Mouse (Mus musculus) kidney, embryonic 15.5 days (tissue): ENCODE data around the gene Dok3. TPM values are rescaled to one million over a fixed set of nuclear protein-coding genes. Genes with fewer than 3 reads are reported as not detected.

ENCODE experiments used
- ATAC-seq: fragments of 200-750 bp; cut with Nextera tagmentation; replicated peaks from 2 replicates; pipeline ENCODE4 v1.8.0; 2017; ENCODE audit warnings: moderate TSS enrichment; ENCODE audit not compliant: low FRiP score
- H3K27ac ChIP-seq: fragments of 300-500 bp; sonication (generic); 2 replicates; pipeline ENCODE4 v1.5.1; 2015; ENCODE audit warnings: mild to moderate bottlenecking, inconsistent platforms
- H3K27me3 ChIP-seq: fragments of 300-500 bp; sonication (generic); 2 replicates; pipeline ENCODE4 v1.6.1; 2015; ENCODE audit warnings: inconsistent platforms
- H3K36me3 ChIP-seq: fragments of 300-500 bp; sonication (generic); 2 replicates; pipeline ENCODE4 v1.6.1; 2015; ENCODE audit warnings: inconsistent platforms
- H3K4me1 ChIP-seq: fragments of 300-500 bp; sonication (generic); 2 replicates; pipeline ENCODE4 v1.6.1; 2015; ENCODE audit warnings: inconsistent platforms
- H3K4me2 ChIP-seq: fragments of 300-500 bp; sonication (generic); 2 replicates; pipeline ENCODE4 v1.6.1; 2015; ENCODE audit warnings: moderate library complexity, mild to moderate bottlenecking, inconsistent platforms
- H3K4me3 ChIP-seq: fragments of 300-500 bp; sonication (generic); replicated peaks from 2 replicates; pipeline ENCODE4 v1.5.1; 2015; ENCODE audit warnings: mild to moderate bottlenecking, inconsistent platforms
- H3K9ac ChIP-seq: fragments of 300-500 bp; sonication (generic); 2 replicates; pipeline ENCODE4 v1.6.1; 2015; ENCODE audit warnings: mild to moderate bottlenecking, inconsistent platforms
- H3K9me3 ChIP-seq: fragments of 300-500 bp; sonication (generic); replicated peaks from 2 replicates; pipeline ENCODE4 v1.6.1; 2016; ENCODE audit warnings: inconsistent platforms
- WGBS: fragments of 180-500 bp; shearing (Covaris S2); methylation state at CpG from one replicate; pipeline ENCODE4 v1.1.7; 2015; ENCODE audit warnings: mixed read lengths; 5-methylcytosine and 5-hydroxymethylcytosine counted together
- polyA plus RNA-seq: library from polyadenylated mRNA; unstranded; fragments of >200 nt; fragmentation: Nextera tagmentation; extraction: Ambion mirVana; gene quantifications from 2 replicates; pipeline ENCODE4 v1.2.1, GENCODE M21; 2015

Gene Dok3
- polyA plus RNA-seq, 1 experiment from 2014 or later, result 2.9 TPM

DNA sequence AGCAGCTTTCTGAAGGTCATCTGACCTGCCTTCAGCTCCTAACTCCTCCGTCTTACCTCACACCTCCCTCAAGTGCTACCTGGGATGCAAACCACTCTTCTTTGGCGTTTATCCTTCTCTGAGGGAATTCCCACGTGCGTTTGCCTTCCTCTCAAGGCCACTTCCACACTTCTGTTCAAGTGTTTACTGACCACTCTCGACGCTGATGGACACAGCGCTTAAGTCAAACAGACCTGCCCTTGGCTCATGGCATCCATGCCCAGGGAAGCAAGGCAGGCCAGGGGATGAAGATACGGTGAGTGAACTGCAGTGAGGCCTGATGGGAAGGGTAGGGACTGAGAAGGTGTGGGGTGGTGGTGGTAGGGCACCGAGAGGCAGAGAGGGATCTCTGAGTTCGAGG, 28.5 kb downstream of the Dok3 start:
- Histone ChIP-seq H3K36me3 (peaks cover 90% of the 10 kb centered on the region), H3K4me3 (no peak overlapping the region), H3K27ac (no peak overlapping the region), H3K9ac (no peak overlapping the region), H3K27me3 (no peaks in the 10 kb centered on the region), H3K4me2 (no peak overlapping the region), H3K4me1 (peaks cover 6% of the 10 kb centered on the region; the same call in 1 of the 2 replicates), H3K9me3 (no peaks in the 10 kb centered on the region)
- ATAC-seq, result no peak
- 76% methylated on average over 10 of the region's 10 CpGs for WGBS

DNA sequence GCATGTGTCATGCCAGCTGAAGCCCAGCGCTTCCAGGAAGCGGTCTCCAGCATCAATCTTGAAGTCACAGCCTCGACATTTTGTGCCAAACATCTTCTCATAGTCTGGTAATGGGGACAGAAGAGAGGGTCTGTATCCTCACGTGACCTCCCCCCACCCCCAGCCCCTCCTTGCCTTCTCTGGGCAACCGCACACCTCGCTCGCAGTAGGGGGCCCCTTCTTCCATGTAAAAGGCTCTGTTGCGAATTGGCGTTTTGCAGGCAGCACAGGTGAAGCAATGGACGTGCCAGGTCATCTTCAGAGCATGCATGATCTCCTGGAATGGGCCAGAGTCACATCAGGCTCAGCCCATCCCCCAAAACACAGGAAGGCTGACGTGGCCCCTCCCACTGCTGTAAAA, 30.2 kb downstream of the Dok3 start:
- no peaks in the 10 kb centered on the region for H3K27me3 ChIP-seq
- H3K9ac ChIP-seq, result no peak overlapping the region
- H3K4me3 ChIP-seq, result no peak overlapping the region
- H3K9me3 ChIP-seq, result no peaks in the 10 kb centered on the region
- H3K27ac ChIP-seq, result no peak overlapping the region
- peaks cover 74% of the 10 kb centered on the region for H3K36me3 ChIP-seq
- H3K4me2 ChIP-seq, result no peak overlapping the region
- ATAC-seq, result no peak
- 65% methylated on average over 11 of the region's 11 CpGs for WGBS
- H3K4me1 ChIP-seq, result peaks cover 17% of the 10 kb centered on the region

DNA sequence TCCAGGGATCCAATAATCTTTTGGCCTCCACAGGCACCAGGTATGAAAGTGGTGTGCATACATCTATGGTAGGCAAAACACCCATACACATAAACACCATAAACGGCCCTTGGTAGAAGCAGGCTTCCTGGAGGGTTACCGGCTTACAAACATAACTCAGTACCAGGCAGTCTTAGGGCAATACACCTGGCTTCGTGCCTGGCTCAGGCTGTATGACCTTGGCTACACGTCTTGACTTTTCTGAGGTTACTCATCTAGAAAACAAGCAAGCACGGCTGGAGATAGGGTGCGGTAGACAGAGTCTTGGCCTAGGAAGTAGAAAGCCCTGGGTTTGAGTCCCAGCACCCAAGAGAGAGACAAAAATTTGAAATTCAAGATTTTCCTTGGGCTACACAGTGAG, 32.4 kb downstream of the Dok3 start:
- no peak for ATAC-seq
- no peak overlapping the region for H3K9ac ChIP-seq
- no peaks in the 10 kb centered on the region for H3K9me3 ChIP-seq
- WGBS, result 85% methylated on average over 6 of the region's 6 CpGs
- no peaks in the 10 kb centered on the region for H3K27me3 ChIP-seq
- no peak overlapping the region for H3K4me2 ChIP-seq
- peaks cover 17% of the 10 kb centered on the region for H3K4me1 ChIP-seq
- H3K36me3 ChIP-seq, result peaks cover 51% of the 10 kb centered on the region
- H3K27ac ChIP-seq, result no peak overlapping the region
- H3K4me3 ChIP-seq, result no peak overlapping the region

DNA sequence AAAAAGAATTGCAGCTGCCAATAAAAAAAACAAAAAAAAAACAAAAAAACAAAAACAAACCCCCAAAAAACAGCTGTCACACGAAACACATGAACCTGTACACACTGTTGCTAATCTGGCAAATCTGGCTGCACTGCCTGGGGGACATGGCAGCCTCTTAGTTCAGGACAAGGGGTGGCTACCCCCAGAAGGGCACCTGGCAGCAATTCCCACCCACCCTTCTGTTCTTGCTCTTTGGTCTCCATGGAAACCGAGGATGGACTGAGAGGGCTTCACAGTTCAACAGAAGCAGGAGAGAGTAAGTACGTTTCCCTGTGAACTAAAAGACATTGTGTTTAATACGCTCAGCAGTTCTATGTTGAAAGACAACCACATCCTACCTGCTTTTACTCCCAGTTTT, 33.4 kb downstream of the Dok3 start:
- H3K36me3 ChIP-seq, result peaks cover 42% of the 10 kb centered on the region
- WGBS, result 36% methylated on average over 4 of the region's 4 CpGs

DNA sequence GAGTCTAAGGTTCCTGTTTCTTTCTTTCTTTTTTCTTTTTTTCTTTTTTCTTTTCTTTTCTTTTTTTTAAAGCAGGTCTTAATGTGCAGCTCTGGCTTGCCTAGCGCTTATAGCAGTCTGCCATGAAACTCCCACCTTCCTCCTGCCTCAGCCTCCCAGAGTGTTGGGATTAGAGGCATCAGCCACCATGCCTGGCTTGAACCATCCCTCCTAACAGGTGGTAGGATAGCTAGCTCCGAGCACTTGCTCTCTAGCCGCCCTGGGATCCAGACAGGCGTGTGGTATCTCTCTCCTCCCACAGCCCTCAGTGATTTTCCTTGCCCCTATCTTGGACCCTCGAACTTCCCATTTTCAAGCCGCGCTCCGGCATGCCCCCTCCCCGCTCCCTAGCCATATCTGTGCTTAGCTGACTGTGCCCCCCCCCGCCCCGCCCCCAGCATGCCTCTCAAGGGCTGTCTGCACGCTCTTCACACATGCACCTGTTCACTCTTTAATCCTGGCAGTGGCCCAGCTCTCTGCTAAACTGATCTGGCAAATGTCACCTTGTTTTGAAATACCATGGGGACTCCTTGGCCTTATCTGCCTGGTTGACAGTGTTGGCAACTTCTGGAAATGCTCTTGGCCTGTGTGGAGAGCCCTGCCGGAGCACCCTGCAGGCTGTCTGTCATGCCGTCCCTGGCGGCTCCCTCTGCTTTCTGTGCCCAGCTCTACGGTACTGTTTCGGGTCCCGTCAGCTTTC, 34.0 kb downstream of the Dok3 start:
- H3K4me3 ChIP-seq, result no peak overlapping the region
- 0 out of 2 replicates have a peak, but pooled peaks have one; percentile 17 for ATAC-seq
- peaks cover 35% of the 10 kb centered on the region for H3K36me3 ChIP-seq
- peaks cover 17% of the 10 kb centered on the region for H3K4me1 ChIP-seq
- H3K27ac ChIP-seq, result no peak overlapping the region
- no peaks in the 10 kb centered on the region for H3K27me3 ChIP-seq
- no peaks in the 10 kb centered on the region for H3K9me3 ChIP-seq
- no peak overlapping the region for H3K4me2 ChIP-seq
- 27% methylated on average over 18 of the region's 18 CpGs for WGBS
- no peak overlapping the region for H3K9ac ChIP-seq

More for the DNA sequence above, 33.4 kb downstream of the Dok3 start:
- Histone ChIP-seq H3K9ac (no peak overlapping the region), H3K27ac (no peak overlapping the region), H3K4me2 (no peak overlapping the region), H3K9me3 (no peaks in the 10 kb centered on the region), H3K4me3 (no peak overlapping the region), H3K4me1 (peaks cover 17% of the 10 kb centered on the region), H3K27me3 (no peaks in the 10 kb centered on the region)
- no peak for ATAC-seq

DNA sequence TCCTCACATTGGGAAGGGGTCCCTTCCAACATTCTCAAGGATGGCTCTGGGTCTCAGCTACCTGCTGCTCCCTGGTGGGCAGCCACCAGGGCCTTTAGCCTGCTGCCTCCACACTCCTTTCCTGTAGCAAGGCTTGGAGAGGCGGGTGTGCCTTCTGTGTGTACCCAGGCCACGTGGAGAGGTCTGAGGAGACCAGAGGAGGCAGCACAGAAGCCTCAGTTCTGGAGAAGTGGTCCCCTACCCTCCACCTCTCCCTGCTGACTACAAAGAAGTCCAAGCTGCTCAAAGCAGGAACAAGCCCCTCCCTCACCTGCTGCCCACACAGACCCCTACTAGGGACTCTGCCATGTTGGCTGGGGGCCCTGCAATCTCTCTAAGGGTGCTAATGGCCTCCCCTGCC, 34.8 kb downstream of the Dok3 start:
- no peak for ATAC-seq
- Histone ChIP-seq H3K27me3 (no peaks in the 10 kb centered on the region), H3K27ac (no peak overlapping the region), H3K4me1 (peaks cover 17% of the 10 kb centered on the region), H3K4me2 (no peak overlapping the region), H3K9ac (no peak overlapping the region), H3K4me3 (no peak overlapping the region), H3K9me3 (no peaks in the 10 kb centered on the region), H3K36me3 (peaks cover 28% of the 10 kb centered on the region)
- WGBS, result 15% methylated on average over 2 of the region's 2 CpGs

DNA sequence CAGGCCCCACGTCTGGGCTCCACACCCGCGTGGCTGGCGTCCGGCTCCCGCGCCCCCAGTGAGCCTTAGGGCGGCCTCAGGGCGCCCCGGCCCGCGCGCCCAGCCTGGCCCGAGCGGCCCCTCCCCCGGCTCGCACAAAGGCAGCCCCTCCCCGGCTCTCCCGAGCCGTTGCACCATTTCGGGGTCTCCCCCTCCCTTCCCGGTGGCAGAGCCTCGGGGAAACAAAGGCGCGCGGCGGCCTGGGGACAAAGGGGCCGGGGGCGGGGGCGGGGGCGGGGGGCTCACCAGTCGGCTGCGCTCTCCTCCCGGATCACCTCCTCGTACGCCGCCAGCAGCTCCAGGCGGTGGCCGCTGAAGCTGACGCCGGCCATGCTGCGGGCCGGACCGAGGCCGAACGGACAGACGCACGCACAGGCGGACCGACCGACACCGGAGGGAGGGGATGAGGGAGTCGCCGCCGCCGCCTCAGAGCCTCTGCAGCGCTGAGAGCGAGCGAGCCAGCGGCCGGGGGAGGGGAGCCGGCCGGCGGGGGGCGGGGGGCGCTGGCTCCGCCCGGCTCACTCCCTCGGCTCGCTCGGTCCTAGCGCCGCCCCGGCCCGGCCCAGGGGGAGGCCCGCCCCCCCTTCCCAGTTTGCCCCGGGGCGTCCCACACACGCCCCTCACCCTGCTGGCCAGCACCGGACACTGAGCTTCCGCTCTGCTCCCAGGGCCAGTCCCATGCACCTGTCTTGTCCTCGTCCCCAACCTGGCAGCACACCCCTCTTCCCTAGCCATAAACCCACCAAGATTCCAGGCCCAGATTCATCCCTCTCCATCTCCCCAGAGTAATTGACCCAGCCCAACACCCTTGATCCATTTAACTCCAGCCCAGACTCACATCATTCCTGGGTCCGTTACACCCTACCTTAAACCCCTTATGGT, 41.3 kb downstream of the Dok3 start, which contains the start of gene Dbn1:
Dbn1 (minus strand) TSS at position 534 of the 921 bp plus-strand sequence.
- Histone ChIP-seq H3K4me3 (peak within 1 kb of the TSS; percentile 68), H3K27me3 (no peaks in the 10 kb centered on the region), H3K9ac (peak within 1 kb of the TSS; percentile 91), H3K4me1 (peaks cover 48% of the 10 kb centered on the region), H3K36me3 (peaks cover 2% of the 10 kb centered on the region; the same call in 1 of the 2 replicates), H3K4me2 (peak within 1 kb of the TSS; percentile 91), H3K9me3 (no peaks in the 10 kb centered on the region), H3K27ac (peak within 1 kb of the TSS; percentile 87)
- ATAC-seq, result peak; percentile 86
- under 1% methylated on average over 63 of the region's 83 CpGs for WGBS

DNA sequence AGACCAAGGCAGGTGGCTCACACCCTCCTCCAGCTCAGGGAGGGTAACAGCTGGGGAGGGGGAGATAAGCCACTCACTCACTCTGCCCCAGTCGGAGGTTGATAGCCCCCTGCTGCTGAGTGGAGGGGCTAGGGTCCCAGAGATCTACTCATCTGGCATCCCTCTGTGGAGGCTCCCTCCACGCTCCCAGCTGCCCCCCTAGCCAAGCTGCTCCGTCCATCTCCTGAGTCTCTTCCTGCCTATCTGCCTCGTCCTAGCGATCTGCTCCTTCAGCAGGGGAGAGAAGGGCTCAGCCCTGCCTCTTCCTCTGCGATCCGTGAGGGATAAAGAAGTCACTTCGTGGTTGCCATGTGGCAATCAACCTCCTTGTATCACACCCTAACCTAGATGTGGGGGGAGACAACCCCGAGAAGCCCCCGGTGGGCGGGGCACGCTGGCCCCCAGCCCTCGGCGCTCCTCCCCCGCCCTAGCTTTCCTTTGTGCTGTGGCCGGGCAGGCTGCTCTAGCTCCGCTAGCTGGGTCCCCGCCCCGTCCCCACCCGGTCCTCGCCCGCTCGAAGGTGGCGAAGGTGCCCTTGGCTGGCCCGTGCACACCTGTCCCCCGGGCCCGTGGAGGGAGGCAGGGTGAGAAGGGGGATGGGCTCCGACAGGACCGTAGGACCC, 42.0 kb downstream of the Dok3 start:
- H3K4me3 ChIP-seq, result peak overlapping the region; percentile 68
- WGBS, result under 1% methylated on average over 29 of the region's 29 CpGs
- H3K27me3 ChIP-seq, result no peaks in the 10 kb centered on the region
- no peaks in the 10 kb centered on the region for H3K9me3 ChIP-seq
- ATAC-seq, result peak; percentile 71
- H3K27ac ChIP-seq, result peak overlapping the region; percentile 87
- H3K9ac ChIP-seq, result peak overlapping the region; percentile 91
- peak overlapping the region; percentile 91 for H3K4me2 ChIP-seq
- peaks cover 10% of the 10 kb centered on the region for H3K36me3 ChIP-seq
- H3K4me1 ChIP-seq, result peaks cover 55% of the 10 kb centered on the region

DNA sequence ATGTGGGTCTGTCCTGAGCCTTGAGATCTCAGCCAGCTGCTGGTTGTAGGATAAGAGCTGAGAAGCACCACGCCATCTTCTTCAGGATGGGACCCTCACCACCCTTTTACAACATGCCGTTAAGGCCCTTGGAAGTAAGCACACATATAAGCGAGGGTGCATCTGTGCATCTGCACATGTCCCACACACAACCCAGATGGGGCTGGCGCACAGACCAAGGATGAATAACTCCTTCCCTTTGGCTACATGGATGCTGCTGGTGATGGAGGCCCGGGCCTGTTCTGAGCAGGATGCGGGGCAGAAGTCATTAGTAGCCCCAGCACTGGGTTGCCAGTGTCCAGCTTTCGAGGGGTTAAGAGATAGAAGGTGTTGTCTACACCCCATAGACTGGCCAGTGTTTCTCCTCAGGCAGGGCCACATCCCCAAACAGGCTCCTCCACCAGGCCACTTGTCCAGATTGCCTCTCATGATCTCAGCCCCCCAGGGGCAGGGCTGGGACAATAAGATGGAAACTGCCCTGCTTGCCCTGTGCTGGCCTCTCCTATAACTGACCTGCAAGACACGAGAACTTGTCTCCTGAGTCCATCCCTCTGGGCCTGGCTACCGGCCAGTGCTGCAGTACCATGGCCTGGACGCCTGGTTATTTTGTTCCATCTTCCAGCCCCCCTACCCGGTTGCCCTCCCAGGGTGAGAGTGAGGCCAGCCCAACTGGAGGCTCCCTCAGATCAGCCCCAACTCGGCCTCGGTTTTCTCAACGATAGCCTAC, 42.9 kb downstream of the Dok3 start:
- Histone ChIP-seq H3K4me1 (peaks cover 55% of the 10 kb centered on the region), H3K27me3 (no peaks in the 10 kb centered on the region), H3K27ac (peak overlapping the region; percentile 87; the same call in 1 of the 2 replicates), H3K36me3 (peaks cover 19% of the 10 kb centered on the region), H3K4me3 (peak overlapping the region; percentile 68), H3K4me2 (peak overlapping the region; percentile 91), H3K9me3 (no peaks in the 10 kb centered on the region), H3K9ac (peak overlapping the region; percentile 91)
- WGBS, result 25% methylated on average over 14 of the region's 14 CpGs
- ATAC-seq, result no peak

DNA sequence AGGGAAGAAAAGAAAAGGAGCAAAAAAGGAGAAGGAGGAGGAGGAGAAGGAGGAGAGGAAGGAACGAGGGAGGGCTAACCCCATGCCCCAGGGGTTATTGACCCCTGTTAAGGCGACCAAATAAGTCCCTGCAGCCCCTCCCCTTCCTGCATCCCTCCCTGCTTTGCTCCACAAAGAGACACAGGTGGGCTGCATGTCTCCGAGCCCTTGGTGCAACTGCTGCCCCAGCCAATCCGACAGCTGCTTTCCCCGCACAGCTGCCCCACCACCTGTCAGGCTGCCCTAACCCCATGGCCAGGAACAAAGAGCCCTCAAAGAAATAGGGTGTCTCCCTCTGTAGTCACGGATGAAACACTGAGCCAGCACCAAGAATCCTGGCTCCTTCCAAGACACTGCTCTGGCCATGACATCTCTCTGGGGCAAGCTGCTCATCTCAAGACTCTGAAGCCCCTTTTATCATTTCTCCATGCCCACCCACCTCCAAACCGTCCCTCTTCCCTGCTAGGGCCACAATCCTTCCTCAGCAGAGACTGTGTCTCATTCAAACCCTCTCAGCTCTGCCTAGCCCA, 44.5 kb downstream of the Dok3 start:
- Histone ChIP-seq H3K4me2 (peak overlapping the region; percentile 91), H3K9ac (0 out of 2 replicates have a peak overlapping the region, but pooled peaks have one; percentile 23), H3K36me3 (peaks cover 35% of the 10 kb centered on the region), H3K27me3 (no peaks in the 10 kb centered on the region), H3K9me3 (no peaks in the 10 kb centered on the region), H3K4me1 (peaks cover 55% of the 10 kb centered on the region), H3K27ac (no peak overlapping the region), H3K4me3 (0 out of 2 replicates have a peak overlapping the region, but pooled peaks have one; percentile 5)
- WGBS, result 31% methylated on average over 7 of the region's 7 CpGs
- ATAC-seq, result no peak

DNA sequence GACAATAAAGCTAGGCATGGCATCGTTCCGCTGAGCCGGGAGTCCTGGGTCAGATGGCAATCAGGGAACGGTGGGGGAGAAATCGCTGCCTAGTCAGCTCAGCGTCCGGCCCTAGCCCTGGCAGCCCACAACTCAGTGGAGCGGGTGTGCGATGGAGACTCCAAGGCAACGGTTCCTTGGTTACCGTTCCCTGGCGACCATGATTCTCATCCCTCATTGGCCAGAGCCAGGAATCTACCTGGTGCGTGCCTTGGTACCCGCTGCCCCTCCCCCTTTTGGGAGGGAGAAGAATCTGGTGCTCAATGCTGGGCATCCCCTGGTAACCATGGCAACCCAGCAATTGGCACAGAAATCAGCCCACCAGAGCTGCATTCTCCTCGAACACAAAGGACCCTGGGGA, 45.5 kb downstream of the Dok3 start:
- Histone ChIP-seq H3K27ac (peak overlapping the region; percentile 57), H3K9ac (no peak overlapping the region), H3K27me3 (no peaks in the 10 kb centered on the region), H3K36me3 (peaks cover 45% of the 10 kb centered on the region), H3K4me1 (peaks cover 59% of the 10 kb centered on the region), H3K4me3 (no peak overlapping the region), H3K9me3 (no peaks in the 10 kb centered on the region), H3K4me2 (peak overlapping the region; percentile 91)
- no peak for ATAC-seq
- WGBS, result 32% methylated on average over 15 of the region's 15 CpGs
